Mouse (Mus musculus) megakaryocyte, adult 5-6 weeks (primary cell): Measurements from ENCODE around the gene Slfn4. TPM values are rescaled to one million over a fixed set of nuclear protein-coding genes. Genes with fewer than 3 reads are reported as not detected.

Experiments
- total RNA-seq, 2 experiments: library from RNA; stranded (forward) in 1 of 2; stranded (reverse) in 1 of 2; fragments of 153-499, 151-499 nt in 1 of 2; fragments of 221-1000, 200-1000 nt in 1 of 2; gene quantifications; 2 replicates each; pipeline versions ENCODE4 v1.2.3 to v1.2.4; 2015 to 2017

The Slfn4 gene
- total RNA-seq, 2 experiments from 2014 or later, result 88.0 to 257 TPM

Other genes starting within 250 kb of the Slfn4 start
- 60.7 and 62.4 TPM in 2 replicates for gene Slfn5, start 223.8 kb upstream of the Slfn4 start, total RNA-seq (2015)
- gene Slfn5, start 223.8 kb upstream of the Slfn4 start, total RNA-seq (2017), result 112 and 116 TPM in 2 replicates
- 39.4 and 40.0 TPM in 2 replicates for gene Slfn9, start 183.4 kb upstream of the Slfn4 start, total RNA-seq (2015)
- gene Slfn9, start 183.4 kb upstream of the Slfn4 start, total RNA-seq (2017), result 39.5 and 40.9 TPM in 2 replicates
- 59.7 and 60.5 TPM in 2 replicates for gene Slfn8, start 154.4 kb upstream of the Slfn4 start, total RNA-seq (2015)
- gene Slfn8, start 154.4 kb upstream of the Slfn4 start, total RNA-seq (2017), result 68.3 and 68.6 TPM in 2 replicates
- gene Slfn2, start 110.1 kb upstream of the Slfn4 start, total RNA-seq (2015), result 344 and 362 TPM in 2 replicates
- gene Slfn2, start 110.1 kb upstream of the Slfn4 start, total RNA-seq (2017), result 890 and 968 TPM in 2 replicates
- 140 and 155 TPM in 2 replicates for gene Slfn1, start 58.3 kb upstream of the Slfn4 start, total RNA-seq (2015)
- gene Slfn1, start 58.3 kb upstream of the Slfn4 start, total RNA-seq (2017), result 239 TPM in 2 replicates
- gene Slfn3, start 16.1 kb downstream of the Slfn4 start, total RNA-seq (2015), result 29.0 and 29.7 TPM in 2 replicates
- 43.8 and 49.6 TPM in 2 replicates for gene Slfn3, start 16.1 kb downstream of the Slfn4 start, total RNA-seq (2017)
- gene Slfn14, start 111.5 kb downstream of the Slfn4 start, total RNA-seq (2015), result not detected in 2 replicates
- 0.16 TPM in 1 of 2 replicates, not detected in the other for gene Slfn14, start 111.5 kb downstream of the Slfn4 start, total RNA-seq (2017)
- 53.7 and 58.1 TPM in 2 replicates for gene Ap2b1, start 123.8 kb downstream of the Slfn4 start, total RNA-seq (2015)
- 52.4 and 59.6 TPM in 2 replicates for gene Ap2b1, start 123.8 kb downstream of the Slfn4 start, total RNA-seq (2017)
- gene Pex12, start 127.4 kb downstream of the Slfn4 start, total RNA-seq (2015), result 6.2 and 7.1 TPM in 2 replicates
- 4.3 and 8.0 TPM in 2 replicates for gene Pex12, start 127.4 kb downstream of the Slfn4 start, total RNA-seq (2017)
- gene Rasl10b, start 234.0 kb downstream of the Slfn4 start, total RNA-seq (2015), result not detected in 2 replicates
- gene Rasl10b, start 234.0 kb downstream of the Slfn4 start, total RNA-seq (2017), result not detected in 2 replicates